Mouse (Mus musculus) gastrocnemius, postnatal 36 days (tissue): ENCODE measurements around the gene Sgsh. TPM values are rescaled to one million over a fixed set of nuclear protein-coding genes. Genes with fewer than 3 reads are reported as not detected.
A peak's percentile ranks its signal among the peaks of the same experiment; 100 is the strongest.
"Not testable (repeated sequence)": the region's sequence is repeated elsewhere in the genome, so short reads cannot be mapped to it uniquely, and the experiment has no call there.

Experiments used
- DNase-seq, 2 experiments: peaks; one replicate each; pipeline ENCODE4 v3.0.0; 2022
- intact Hi-C: fragments of 180-260 bp; cut with DNase I; formaldehyde crosslinking; loops from one replicate; pipeline ENCODE4 v1.15.1; 2025
- long read RNA-seq, 2 experiments: library from polyadenylated mRNA; stranded (forward); transcript quantifications; one replicate each; pipeline ENCODE4 v2.0.0; 2021
- total RNA-seq, 2 experiments: library from RNA; stranded (reverse); gene quantifications; 2 replicates each; pipeline ENCODE4 v1.2.3; 2021

The Sgsh gene
- total RNA-seq, result 1 to 10 TPM; 2.9 to 3.6 TPM
- long read RNA-seq, experiment 1, partial matches to known transcripts, result 0 of 27 reads
- long read RNA-seq, experiment 1, other reads (novel, unspliced or antisense), result 27 of 27 reads
- long read RNA-seq, experiment 2, partial matches to known transcripts, result 0 of 22 reads
- long read RNA-seq, experiment 2, other reads (novel, unspliced or antisense), result 22 of 22 reads

DNA sequence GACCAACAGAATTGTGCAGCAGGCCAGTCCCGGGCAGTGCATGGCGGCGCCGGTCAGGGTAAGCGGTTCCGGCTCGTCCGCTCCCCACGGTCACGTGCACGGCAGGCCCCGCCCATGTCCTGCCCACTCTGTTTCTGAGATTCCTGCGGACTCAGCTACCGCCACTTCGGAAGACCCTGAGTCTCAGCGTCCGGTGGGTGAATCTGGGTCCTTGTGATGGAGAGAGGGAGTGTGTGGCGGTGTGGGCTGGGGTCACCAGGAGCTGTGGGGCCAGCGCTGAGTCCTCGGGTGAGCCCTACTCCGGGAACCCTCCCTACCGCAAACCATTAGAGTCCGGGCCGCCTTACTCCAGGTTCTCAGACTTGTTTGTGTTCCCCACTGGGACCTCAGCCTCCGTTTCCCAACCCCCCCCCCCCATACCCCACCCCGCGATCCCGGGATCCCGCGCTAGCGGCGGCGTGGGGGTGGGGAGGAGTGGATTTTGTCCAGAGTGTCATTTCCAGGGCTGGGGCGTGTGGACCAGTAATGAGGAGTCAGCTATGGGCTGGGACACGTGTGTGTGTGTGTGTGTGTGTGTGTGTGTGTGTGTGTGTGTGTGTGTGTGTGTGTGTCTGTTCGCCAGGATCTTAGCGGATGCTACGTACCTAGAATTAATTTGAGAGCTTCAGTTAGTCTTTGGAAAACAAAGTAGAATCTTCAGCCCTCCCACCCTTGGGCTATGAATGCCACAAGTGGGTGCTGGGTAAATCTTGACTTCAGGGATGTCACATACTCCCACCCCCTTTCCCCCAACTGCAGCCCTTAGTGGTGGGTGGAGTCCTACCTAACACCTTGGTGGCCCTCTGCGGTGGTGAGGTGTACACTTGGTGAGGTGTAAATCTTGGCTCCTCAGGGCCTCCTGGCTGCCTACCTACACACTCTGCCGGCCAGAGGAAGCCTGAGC, at the start of gene Sgsh, which contains the start of gene Slc26a11:
TSS of gene Sgsh (minus strand) at position 94 of the 943 bp plus-strand sequence.
TSS of gene Slc26a11 (plus strand) at position 115 of the 943 bp plus-strand sequence.
- intact Hi-C loops, result no loop called here

DNA sequence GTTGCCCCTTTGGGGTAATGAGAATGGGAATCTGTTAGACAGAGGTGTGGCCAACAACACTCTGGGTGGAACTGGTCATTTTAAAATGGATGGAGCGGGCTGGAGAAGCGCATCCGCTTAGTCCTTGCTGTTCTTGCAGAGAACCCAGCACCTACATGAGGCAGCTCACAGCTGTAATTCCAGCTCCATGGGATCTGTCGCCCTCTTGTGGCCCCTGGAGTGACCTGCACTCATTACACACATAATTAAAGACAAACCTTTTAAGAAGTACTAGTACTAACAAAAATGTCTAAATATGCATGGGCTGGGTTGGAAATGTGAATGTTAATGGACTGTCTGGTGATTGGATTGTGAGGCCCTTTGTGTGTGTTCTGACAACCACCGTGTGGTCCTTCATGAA, 49.3 kb upstream of the Sgsh start:
- DNase-seq, result no peak
- intact Hi-C loops, result no loop called here

More for the DNA sequence above, at the start of gene Sgsh, which contains the start of gene Slc26a11:
- DNase-seq, result peak; percentile 84 to 89

DNA sequence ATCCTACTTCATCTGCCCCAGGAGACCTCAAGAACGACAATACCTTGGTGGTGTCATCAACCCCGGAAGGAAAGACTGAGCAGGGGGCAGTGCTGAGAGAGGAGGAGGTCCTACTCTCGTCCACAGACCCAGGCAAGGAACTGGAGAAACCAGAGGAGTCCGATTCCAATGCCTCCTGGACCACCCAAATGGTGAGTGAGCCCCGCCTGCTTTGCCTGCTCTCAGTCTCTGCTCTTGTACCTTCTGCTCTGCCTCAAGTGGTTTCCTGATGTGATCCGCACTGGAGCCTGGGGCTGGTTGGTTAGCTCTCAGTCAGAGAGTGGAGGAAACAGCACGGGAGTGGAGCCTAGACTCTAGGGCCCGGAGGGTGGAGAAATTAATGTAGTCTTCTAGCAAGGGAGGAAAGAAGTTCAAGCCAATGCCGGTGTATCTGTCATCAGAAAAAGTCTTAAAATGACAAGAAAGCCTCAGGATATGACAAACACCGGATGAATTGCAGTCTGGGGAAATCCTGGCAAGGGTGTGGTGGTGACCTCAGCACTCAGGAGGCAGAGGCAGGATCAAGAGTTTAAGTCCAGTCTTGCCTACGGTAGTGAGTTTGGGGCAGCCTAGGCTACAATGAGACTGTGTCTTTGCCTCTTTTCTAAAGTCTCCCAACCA, 47.3 kb upstream of the Sgsh start:
- intact Hi-C loops, result no loop called here
- DNase-seq, result no peak

DNA sequence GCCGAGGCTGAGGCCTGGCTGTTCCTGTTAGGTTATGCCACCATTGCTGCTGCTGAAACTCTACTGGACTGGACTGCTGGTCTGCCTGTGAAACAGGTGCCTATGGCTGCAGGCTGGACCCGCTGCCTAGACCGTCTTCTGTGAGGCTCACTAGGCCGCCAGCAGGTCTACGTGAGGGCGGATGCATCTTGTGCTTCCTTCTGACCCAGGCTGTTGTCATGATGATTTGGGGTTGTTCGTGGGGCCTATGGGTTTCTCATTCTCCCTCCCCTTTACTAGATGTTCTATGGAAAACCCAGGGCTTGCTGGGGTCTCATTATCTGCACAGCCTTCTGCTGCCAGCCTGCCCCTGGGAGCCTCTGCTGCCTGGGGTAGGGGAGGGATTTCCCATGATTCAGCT, 41.1 kb upstream of the Sgsh start:
- no peak for DNase-seq
- intact Hi-C loops, result no loop called here

DNA sequence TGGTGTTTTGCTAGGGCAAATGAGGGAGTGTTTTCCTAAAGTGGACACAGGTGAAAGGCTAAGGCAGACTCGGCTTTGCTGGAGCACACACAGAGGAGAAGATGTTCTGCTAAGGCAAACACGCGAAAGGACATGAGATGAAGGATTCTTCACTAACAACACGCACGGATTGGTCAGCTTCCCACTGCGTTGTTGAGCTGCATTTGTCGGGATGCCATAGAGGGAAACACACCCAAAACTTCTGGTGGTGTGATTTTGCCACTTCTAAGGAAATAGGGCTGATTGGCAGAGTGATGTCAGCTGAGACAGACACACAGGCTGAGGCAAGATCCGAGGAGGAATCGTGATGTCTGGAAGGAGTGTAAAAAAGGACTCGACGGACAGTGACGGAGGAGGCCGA, 40.6 kb upstream of the Sgsh start:
- intact Hi-C loops, result no loop called here
- DNase-seq, result no peak

DNA sequence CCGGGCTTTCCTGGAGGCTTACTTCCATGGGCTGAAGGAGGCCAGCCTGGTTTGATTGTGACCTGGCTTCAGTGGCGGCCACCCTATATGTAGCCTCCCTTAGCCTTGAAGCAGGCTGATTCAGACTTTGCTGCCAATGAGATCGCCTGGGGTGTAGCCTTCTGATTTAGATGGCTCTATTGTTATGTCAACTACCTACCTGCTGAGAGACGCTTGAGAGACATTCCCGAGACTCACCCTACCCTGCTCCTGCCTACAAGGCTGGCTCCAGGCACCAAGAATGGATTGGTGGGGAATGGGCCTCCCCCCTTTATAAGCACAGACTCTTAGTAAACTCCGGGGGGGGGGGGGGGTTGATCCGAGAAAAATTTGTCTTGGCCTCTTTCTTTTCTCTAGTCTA, 40.1 kb upstream of the Sgsh start:
- intact Hi-C loops, result no loop called here
- no peak for DNase-seq

DNA sequence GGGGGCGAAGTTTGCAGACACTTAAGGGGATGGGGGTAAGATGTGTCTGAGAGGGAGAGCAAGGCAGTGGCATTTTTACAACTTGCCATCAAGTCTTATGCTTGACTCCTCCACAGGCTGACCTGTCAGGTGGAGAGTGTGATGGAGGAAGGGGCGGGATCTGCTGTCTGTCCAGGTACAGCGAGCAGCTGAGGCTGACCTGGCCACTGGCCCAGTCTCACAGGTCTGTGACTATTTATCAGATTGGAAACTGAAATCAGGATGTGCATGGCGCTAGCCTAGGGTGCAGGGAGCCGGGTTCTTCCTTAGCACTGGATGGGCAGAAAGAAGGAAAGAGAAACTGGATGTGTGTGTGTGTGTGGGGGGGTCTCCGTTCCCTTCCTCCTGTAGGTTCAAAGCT, 38.9 kb upstream of the Sgsh start:
- DNase-seq, result no peak
- intact Hi-C loops, result no loop called here

DNA sequence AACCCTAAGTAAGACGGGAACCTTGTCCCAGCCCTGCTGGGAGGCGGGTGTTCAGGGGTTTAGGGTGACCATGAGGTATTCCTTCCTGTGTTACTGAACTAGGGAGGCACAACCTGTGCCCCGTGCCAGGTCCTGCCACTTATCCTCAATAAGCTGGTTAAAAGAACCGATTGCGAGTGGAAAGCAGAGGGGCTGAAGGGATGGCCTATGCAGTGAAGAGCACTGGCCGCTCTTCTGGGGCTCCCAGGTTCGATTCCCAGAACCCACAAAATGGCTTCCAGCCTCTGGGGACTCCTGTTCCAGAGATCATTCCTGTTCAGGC, 38.1 kb upstream of the Sgsh start:
- no peak for DNase-seq
- intact Hi-C loops, result no loop called here

DNA sequence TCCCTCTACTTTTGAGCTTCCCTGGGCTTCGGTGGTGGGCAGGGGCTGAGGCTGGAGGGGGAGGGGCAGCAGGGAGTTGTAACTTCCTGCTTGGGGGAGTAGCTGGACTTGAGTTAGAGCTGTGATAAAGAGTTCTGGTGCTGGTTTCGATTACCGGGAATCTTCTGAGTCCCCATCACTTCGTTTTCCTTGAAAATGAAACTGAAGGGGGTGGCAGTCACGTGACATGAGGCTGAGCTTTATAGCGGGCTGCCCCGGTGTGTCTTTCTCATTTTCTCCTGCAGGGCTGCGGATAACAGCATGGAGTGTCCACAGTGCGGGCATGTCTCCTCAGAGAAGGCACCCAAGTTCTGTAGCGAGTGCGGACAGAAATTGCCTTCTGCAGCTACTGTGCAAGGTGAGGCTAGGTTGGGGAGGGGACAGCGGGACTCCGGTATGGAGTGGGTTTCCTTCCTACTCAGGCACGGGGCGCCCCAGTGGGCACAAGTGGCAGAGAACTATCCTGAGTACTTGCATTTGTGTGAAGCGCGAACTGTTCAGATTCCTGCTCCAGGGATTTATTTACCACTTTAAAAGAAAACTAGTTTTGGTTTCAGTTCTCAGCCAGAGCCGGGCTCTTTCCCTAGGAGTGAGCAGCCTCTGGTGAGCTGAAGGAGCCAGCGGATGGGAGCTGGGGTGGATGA, 37.6 kb upstream of the Sgsh start, which contains the start of gene Rnf213:
TSS of gene Rnf213 (plus strand) at position 301 of the 683 bp plus-strand sequence.
- intact Hi-C loops, result no loop called here
- peak; percentile 39 to 58 for DNase-seq

DNA sequence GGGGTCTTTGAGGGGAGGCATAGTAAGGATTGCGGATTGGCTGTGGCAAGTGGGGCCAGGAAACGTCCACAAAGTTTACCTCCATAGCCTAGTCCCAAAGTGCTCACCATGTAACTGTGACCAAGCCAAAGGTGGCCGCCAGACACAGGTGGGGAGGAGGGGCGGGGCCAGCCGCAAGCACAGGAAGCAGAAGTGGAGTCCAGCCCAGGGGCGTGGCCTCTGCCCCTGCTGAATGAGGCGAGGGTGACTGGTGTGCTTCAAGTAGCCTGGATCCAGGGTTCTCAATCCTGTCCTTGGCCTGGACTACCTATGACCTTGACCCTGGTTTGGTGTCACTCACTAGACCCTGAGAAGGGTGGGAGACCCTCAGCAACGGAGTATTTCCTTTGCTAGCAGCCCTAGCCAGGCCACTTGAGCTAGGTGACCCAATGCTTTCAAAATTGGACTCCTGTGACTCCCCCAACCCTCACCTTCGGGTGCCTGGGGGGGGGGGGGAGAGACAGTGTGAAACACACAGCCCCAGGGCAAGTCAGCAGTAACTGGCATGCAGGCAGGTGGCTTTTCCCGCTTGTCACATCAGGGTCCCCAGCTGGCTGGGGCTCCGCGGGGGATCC, 36.8 kb upstream of the Sgsh start:
- intact Hi-C loops, result no loop called here
- DNase-seq, result peak; percentile 33 to 34

DNA sequence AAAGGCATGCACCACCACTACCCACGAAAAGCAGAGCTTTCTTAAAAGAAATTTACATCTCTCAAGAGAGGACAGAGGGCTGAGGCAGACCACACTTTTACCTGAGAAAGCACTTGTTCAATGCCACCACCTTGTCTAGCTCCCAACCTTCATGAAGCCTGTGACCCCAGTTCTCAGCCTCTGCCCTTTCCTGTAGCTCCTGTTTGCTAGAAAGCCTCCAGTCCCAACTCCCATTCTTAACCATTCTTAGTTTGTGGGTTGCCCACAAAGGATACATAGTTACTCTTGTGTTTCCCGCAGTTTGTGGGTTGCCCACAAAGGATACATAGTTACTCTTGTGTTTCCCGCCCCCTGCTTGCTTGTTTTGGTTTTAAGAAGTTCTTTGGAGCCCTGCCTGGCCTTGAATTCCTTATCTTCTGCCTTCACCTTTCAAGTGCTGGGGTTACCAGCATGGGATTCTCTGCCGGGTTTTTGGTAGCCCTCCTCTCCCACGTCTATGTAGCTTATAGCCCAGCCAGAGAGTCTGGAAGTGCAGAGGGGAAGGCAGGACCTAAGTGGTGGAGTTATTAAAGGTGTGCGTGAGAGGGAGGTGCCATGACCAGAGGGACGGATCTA, 36.2 kb upstream of the Sgsh start:
- no peak for DNase-seq

DNA sequence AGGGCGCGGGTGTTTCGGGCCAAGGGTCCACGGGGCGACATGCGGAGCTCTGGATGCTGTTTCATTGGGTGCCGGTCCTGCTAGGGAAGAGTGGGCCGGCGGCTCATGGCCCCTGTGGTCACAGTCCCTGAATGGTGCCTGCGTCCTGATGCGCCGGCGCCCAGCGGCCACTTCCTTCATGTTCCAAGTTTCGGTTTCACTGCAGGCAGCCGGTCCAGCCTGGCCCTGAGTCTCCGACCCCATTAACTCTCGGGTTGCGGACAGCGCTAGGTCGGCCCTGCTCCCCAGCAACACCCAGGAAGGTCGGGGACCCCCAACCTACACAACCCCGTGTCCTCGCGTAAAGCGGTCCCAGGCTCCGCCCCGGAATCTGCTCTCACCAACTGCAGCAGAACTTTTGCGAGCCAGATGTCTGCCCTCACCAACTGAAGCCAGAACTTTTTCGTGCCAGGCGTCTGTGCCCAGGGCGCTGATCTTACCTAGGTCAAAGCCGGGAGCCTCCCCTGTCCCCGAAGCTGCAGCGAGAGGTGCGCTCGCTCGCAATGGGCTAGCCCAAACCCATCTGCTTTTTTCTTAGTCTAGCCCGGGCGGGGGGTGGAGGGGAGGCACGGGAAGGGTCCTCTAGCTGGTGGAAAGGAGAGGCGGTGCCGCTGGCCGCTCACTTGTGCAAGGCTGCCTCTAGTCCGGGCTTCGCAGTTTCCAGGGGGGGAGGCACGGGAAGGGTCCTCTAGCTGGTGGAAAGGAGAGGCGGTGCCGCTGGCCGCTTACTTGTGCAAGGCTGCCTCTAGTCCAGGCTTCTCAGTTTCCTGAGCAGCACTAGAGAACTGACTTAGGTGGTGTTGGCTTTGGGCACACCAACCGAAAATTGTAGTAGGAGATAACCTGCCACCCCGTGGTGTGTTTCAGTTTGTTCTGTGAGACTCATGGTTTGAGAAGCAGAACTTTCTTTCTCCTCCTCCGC, 35.2 kb upstream of the Sgsh start:
- intact Hi-C loops, result no loop called here
- peak; percentile 62 to 82 for DNase-seq

More for the DNA sequence above, 36.2 kb upstream of the Sgsh start:
- intact Hi-C loops, result no loop called here

DNA sequence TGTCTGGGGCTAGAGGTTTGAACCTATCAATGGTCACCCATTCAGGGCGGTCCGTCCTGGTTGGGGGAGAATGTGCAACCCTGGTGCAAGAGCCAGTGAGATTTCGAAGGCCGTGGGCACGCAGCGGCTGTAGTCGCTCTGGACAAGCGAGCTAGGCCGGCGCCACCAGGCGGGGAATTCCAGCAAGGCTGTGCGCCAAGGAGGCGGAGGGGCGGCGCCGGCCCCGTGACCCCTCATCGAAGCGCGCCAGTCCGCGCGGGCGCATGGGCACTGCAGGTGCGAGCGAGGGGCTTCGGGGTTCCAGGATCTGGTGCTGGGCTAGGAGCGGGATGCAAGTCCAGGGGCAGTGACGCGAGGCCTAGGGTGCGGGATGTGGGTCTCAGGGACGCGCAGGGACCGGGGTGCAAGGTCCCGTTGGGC, 34.5 kb upstream of the Sgsh start:
- intact Hi-C loops, result no loop called here
- DNase-seq, result peak; percentile 77 to 80

DNA sequence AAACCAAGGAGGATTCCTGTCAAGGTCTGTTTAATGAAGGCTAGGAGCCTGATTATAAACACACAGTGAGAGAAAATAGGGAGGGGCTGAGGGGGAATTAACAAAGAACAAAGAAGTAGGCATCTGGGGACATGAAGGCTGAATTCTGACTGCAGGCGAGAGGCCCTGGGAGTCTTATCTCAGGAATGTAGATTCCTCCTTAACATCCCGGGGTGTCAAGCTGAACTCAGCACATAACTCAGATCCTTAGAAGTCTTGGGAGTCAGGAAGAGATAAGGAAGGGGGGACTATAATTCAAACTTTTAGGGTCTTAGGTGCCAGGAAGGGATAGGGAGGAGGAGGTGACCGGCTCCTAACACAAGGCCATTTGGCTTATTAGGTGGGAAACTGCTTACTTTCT, 31.9 kb upstream of the Sgsh start:
- DNase-seq, intact Hi-C loops: not testable (repeated sequence)

DNA sequence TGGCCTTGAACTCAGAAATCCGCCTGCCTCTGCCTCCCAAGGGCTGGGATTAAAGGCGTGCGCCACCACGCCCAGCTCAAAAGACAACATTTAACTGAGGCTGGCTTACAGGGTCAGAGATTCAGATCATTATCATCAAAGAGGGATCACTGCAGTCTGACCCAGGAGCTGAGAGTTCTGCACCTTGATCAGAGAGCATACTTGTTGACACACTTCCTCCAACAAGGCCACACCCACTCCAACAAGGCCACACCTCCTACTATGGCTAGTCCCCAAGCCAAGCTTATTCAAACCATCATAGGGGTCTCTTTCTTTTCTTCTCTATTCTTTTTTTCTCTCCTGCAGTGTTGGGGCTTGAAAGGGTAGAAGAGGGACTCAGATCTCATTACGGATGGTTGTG, 31.0 kb upstream of the Sgsh start:
- intact Hi-C loops, result no loop called here
- DNase-seq, result no peak

DNA sequence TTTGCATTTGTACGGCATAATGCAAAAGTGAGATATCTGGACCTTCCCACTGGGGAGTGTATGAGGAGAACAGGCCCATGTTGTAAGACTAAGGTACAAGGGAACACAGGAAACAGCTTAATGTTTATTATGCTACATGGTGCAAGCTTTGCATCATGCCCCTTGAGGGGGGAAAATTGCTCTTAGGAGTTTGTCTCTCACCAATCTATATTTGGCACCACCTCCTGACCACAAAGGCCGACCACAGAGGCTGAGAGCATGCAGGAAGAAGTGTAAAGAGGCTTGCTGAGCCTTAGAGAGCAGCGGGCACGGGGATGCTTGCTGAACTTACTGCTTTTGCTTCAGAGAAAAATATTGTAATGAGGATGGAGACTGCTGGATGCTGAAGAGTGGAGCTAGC, 29.6 kb upstream of the Sgsh start:
- intact Hi-C loops, result no loop called here
- DNase-seq, result no peak

DNA sequence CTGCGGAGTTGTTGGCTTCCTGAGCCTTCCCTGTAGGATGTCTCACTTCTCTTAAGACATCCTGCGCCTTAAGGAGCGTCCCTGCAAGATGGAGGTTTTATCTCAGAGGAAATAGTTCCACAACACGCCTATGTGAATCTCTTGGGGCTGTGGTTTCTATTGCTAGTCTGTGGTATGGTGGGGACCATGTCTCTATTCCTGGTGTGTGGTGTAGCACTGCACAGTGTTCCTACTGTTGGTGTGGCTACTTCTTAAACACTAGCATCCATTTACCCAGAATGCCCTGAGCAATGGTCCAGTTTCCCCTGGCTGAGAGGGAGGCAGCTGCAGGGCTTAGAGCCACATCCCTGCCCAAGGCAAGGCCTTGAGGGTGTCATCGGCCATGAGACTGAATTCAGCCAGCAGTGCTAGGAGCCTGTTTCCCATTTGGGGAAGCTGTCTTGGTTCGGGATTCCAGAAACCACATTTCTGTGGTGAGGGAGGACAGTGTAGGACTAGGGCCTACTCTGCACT, 27.1 kb upstream of the Sgsh start:
- intact Hi-C loops, result no loop called here
- no peak for DNase-seq

DNA sequence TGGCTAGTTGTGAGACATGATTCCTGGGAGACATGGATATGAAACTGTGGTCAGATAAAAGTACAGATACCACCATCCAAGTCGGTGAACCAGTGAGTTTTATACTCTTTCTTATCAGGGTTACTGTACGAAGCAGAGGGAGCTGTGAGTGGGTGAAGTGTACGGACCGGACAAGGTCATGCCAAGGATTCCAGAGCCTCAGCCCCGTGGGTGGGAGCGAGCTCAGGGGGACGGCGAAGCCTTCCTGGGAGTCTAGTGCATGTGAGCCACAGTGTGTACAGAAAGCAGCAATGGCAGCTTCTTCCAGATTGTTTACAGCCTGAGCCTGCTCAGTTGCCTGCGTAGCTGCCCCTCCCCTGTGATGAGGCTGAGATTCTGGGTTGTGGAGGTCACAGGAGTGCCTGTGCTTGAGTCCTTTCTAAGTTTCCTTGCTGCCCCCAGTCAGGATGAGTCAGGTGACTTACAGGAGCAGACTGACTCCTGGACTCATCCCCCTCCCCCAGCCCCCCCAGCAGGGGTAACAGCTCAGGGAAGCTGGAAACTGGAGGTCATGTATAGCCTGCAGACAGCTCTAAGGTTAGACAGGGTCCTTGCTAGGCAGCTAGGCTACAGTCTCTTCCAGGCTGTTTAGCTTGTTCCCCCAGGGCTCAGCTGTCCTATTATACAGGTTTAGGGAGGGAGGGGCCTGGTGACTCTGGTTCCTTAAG, 26.4 kb upstream of the Sgsh start:
- intact Hi-C loops, result no loop called here
- DNase-seq, result no peak
